Mouse (Mus musculus) myocyte (in vitro differentiated cells): ENCODE results near the gene Frs3. TPM values are rescaled to one million over a fixed set of nuclear protein-coding genes. Genes with fewer than 3 reads are reported as not detected.

Experiments
- H3K27me3 ChIP-seq: one replicate; pipeline ENCODE4 v1.6.1; 2011; ENCODE audit not compliant: control insufficient read depth, insufficient read depth, insufficient read length
- H3K36me3 ChIP-seq: one replicate; pipeline ENCODE4 v1.6.1; 2011; ENCODE audit not compliant: control insufficient read depth, insufficient read depth
- H3K4me2 ChIP-seq: one replicate; pipeline ENCODE4 v1.6.1; 2011; ENCODE audit warnings: low read depth, control low read depth
- H3K4me3 ChIP-seq: one replicate; pipeline ENCODE4 v1.5.1; 2011; ENCODE audit warnings: mild to moderate bottlenecking, control low read depth, moderate library complexity
- H3K79me2 ChIP-seq: one replicate; pipeline ENCODE4 v1.6.1; 2011; ENCODE audit not compliant: control insufficient read depth, insufficient read depth
- H3ac ChIP-seq: one replicate; pipeline ENCODE4 v1.6.1; 2011; ENCODE audit not compliant: control insufficient read depth, insufficient read length
- CEBPB ChIP-seq: IDR thresholded peaks from 2 replicates; pipeline ENCODE4 v1.6.1; 2011; ENCODE audit warnings: mild to moderate bottlenecking, moderate library complexity; ENCODE audit not compliant: poor library complexity, insufficient read depth, severe bottlenecking
- E2F4 ChIP-seq: IDR thresholded peaks from one replicate; pipeline ENCODE4 v1.6.1; 2011; ENCODE audit warnings: mild to moderate bottlenecking, control low read depth, moderate library complexity; ENCODE audit not compliant: insufficient read depth
- MAX ChIP-seq: IDR thresholded peaks from one replicate; pipeline ENCODE4 v1.6.1; 2011; ENCODE audit warnings: low read depth, mild to moderate bottlenecking, control low read depth
- MYOD1 ChIP-seq, 3 experiments: IDR thresholded peaks; one replicate each; pipeline ENCODE4 v1.6.1; 2011; ENCODE audit warnings: control low read depth in 2 of 3, low read depth in 2 of 3, mild to moderate bottlenecking in 2 of 3, moderate library complexity in 1 of 3; ENCODE audit not compliant: insufficient read length in 2 of 3, control insufficient read depth in 1 of 3
- MYOG ChIP-seq, 3 experiments: IDR thresholded peaks; one replicate each; pipeline ENCODE4 v1.6.1; 2011; ENCODE audit warnings: control low read depth in 2 of 3, low read depth in 2 of 3, mild to moderate bottlenecking in 2 of 3; ENCODE audit not compliant: insufficient read length in 2 of 3, control insufficient read depth in 1 of 3, insufficient read depth in 1 of 3
- POLR2A ChIP-seq: IDR thresholded peaks from one replicate; pipeline ENCODE4 v1.6.1; 2011; ENCODE audit warnings: low read depth, mild to moderate bottlenecking, control low read depth, moderate library complexity; ENCODE audit not compliant: insufficient read length
- POLR2AphosphoS2 ChIP-seq: IDR thresholded peaks from one replicate; pipeline ENCODE4 v1.6.1; 2011; ENCODE audit warnings: low read depth, control low read depth; ENCODE audit not compliant: insufficient read length
- REST ChIP-seq: IDR thresholded peaks from one replicate; pipeline ENCODE4 v1.6.1; 2011; ENCODE audit warnings: mild to moderate bottlenecking, control low read depth, moderate library complexity; ENCODE audit not compliant: insufficient read depth, insufficient read length
- SRF ChIP-seq: IDR thresholded peaks from one replicate; pipeline ENCODE4 v1.6.1; 2011; ENCODE audit warnings: low read depth; ENCODE audit not compliant: control insufficient read depth, insufficient read length
- TCF12 ChIP-seq: IDR thresholded peaks from one replicate; pipeline ENCODE4 v1.6.1; 2011; ENCODE audit warnings: mild to moderate bottlenecking, control low read depth; ENCODE audit not compliant: poor library complexity, insufficient read depth, severe bottlenecking
- TCF3 ChIP-seq: IDR thresholded peaks from one replicate; pipeline ENCODE4 v1.6.1; 2011; ENCODE audit warnings: low read depth, control low read depth; ENCODE audit not compliant: insufficient read length
- USF1 ChIP-seq: IDR thresholded peaks from one replicate; pipeline ENCODE4 v1.6.1; 2011; ENCODE audit warnings: low read depth, mild to moderate bottlenecking, control low read depth, moderate library complexity
- polyA plus RNA-seq: library from polyadenylated mRNA; unstranded; fragments of >200 nt; fragmentation: generic; extraction: Trizol; gene quantifications from one replicate; pipeline ENCODE4 v1.2.1, GENCODE M21; 2012; ENCODE audit warnings: missing spikeins

Gene Frs3
- polyA plus RNA-seq, 1 experiment, result 3.4 TPM

GRCm38 (mm10) chr17:47691650-47692049, 2.8 kb downstream of the Frs3 start:
- TF ChIP-seq REST (no peak), POLR2A (no peak), TCF12 (no peak), TCF3 (no peak), CEBPB (no peak), SRF (no peak), MAX (no peak), E2F4 (no peak), USF1 (no peak), MYOD1 (IDR thresholded peaks at IDR 0.05; ENCODE audit: control insufficient read depth in 1 of 3, insufficient read length in 2 of 3, low read depth in 2 of 3) (no peak), MYOG (IDR thresholded peaks at IDR 0.05; ENCODE audit: control insufficient read depth in 1 of 3, insufficient read depth in 1 of 3, insufficient read length in 2 of 3, low read depth in 2 of 3) (no peak), POLR2AphosphoS2 (no peak)
- no peak overlapping the region for H3K4me2 ChIP-seq

DNA sequence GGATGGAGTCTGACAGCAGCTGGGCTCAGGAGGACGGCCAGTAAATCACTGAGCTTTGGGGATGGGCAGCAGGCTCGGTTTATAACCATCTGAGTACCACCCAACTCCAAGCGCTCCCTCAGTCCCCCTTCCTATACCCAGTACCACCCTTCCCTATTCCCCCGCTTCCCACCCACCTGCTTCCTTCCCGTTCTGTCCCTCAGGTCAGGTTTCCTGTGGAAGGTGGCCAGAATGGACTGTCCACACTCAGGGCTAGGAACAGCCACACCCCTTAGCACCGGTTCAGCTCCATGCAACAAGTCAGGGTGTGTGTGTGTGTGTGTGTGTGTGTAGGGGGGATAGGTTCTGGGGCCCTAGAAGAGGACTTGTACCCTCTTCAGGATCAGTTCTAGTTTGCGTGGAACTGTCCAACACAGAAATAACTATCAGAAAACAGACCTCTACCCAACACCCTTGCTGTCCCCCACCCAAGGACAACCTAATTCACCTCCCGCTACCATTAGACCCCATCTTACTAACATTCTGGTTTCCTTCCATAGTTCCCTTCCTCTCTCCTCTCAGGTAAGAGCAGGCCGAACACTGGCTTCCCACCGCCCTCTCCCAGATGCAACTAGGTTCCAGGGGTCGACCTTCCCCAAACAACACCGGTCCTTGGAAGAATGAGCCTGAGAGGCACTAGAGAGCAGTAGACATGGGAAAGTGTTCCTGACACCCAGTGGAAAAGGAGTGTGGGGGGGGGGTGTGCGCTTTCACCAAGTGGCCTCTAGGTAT, 5.0 kb downstream of the Frs3 start:
- Histone ChIP-seq H3ac (peak overlapping the region; percentile 45), H3K4me2 (peak overlapping the region; percentile 93), H3K4me3 (peak overlapping the region; percentile 34), H3K79me2 (no peaks in the 10 kb centered on the region), H3K27me3 (no peaks in the 10 kb centered on the region), H3K36me3 (no peaks in the 10 kb centered on the region)
- TF ChIP-seq TCF3, result no peak

More at GRCm38 (mm10) chr17:47691650-47692049, 2.8 kb downstream of the Frs3 start:
- Histone ChIP-seq H3K36me3 (no peaks in the 10 kb centered on the region), H3K4me3 (no peak overlapping the region), H3ac (no peak overlapping the region), H3K27me3 (no peaks in the 10 kb centered on the region), H3K79me2 (peaks cover 12% of the 10 kb centered on the region)

GRCm38 (mm10) chr17:47694442-47694502, 5.4 kb downstream of the Frs3 start, which contains the start of gene Gm21981:
Gene Gm21981, minus strand, starts transcription at chr17:47694455.
- TF ChIP-seq USF1 (no peak), MYOD1 (IDR thresholded peaks at IDR 0.05; ENCODE audit: control insufficient read depth in 1 of 3, insufficient read length in 2 of 3, low read depth in 2 of 3) (no peak), SRF (no peak), REST (no peak), POLR2AphosphoS2 (no peak)
- peak within 1 kb of the TSS; percentile 45 for H3ac ChIP-seq
- no peaks in the 10 kb centered on the region for H3K79me2 ChIP-seq
- peak within 1 kb of the TSS; percentile 34 for H3K4me3 ChIP-seq
- no peaks in the 10 kb centered on the region for H3K36me3 ChIP-seq
- H3K27me3 ChIP-seq, result no peaks in the 10 kb centered on the region
- H3K4me2 ChIP-seq, result peak within 1 kb of the TSS; percentile 93

GRCm38 (mm10) chr17:47694503-47695336, 5.9 kb downstream of the Frs3 start, which contains the start of gene Prickle4:
Gene Prickle4, minus strand, starts transcription at chr17:47694736.
- no peak for TF ChIP-seq E2F4
- no peak for TF ChIP-seq POLR2AphosphoS2
- TF ChIP-seq REST, result no peak
- no peak for TF ChIP-seq SRF
- TF ChIP-seq USF1, result no peak
- no peak for TF ChIP-seq TCF3
- peak; percentile 61 for TF ChIP-seq POLR2A
- peak in 1 of 3 experiments; percentile 20 for TF ChIP-seq MYOG (IDR thresholded peaks at IDR 0.05; ENCODE audit: control insufficient read depth in 1 of 3, insufficient read depth in 1 of 3, insufficient read length in 2 of 3, low read depth in 2 of 3)
- TF ChIP-seq CEBPB, result no peak
- no peak for TF ChIP-seq MYOD1 (IDR thresholded peaks at IDR 0.05; ENCODE audit: control insufficient read depth in 1 of 3, insufficient read length in 2 of 3, low read depth in 2 of 3)
- Histone ChIP-seq H3K27me3 (no peaks in the 10 kb centered on the region), H3K36me3 (no peaks in the 10 kb centered on the region), H3K4me2 (peak within 1 kb of the TSS; percentile 93), H3ac (peak within 1 kb of the TSS; percentile 45), H3K4me3 (peak within 1 kb of the TSS; percentile 34), H3K79me2 (no peaks in the 10 kb centered on the region)

DNA sequence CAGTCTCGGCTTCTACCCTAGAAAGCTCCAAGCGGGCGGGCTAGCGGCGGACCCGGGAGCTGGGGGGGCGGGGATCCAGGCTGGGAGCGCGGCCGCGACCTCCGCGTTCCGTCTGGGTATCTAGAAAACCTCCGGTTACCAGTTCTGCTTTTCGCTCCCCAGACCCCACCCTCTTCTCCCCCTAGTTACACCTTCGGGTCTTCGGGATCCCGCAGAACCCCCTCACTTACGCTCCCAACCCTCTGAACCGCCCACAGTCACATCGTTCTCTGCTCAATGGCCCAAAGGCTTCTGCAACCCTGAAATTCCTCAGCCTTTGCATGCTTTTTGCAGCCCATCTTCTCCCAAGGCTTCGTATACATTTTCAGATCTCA, 6.5 kb downstream of the Frs3 start:
- Histone ChIP-seq H3K79me2 (no peaks in the 10 kb centered on the region), H3ac (peak overlapping the region; percentile 45), H3K4me2 (peak overlapping the region; percentile 73), H3K36me3 (no peaks in the 10 kb centered on the region), H3K4me3 (peak overlapping the region; percentile 34), H3K27me3 (no peaks in the 10 kb centered on the region)
- TF ChIP-seq MYOG (IDR thresholded peaks at IDR 0.05; ENCODE audit: control insufficient read depth in 1 of 3, insufficient read depth in 1 of 3, insufficient read length in 2 of 3, low read depth in 2 of 3), result no peak
- TF ChIP-seq SRF, result no peak
- no peak for TF ChIP-seq CEBPB
- TF ChIP-seq POLR2A, result no peak
- no peak for TF ChIP-seq MAX
- TF ChIP-seq TCF12, result no peak
- no peak for TF ChIP-seq REST
- no peak for TF ChIP-seq E2F4
- TF ChIP-seq MYOD1 (IDR thresholded peaks at IDR 0.05; ENCODE audit: control insufficient read depth in 1 of 3, insufficient read length in 2 of 3, low read depth in 2 of 3), result no peak
- TF ChIP-seq USF1, result no peak
- no peak for TF ChIP-seq POLR2AphosphoS2
- TF ChIP-seq TCF3, result no peak
